Mouse (Mus musculus) CH12.LX (cell line): ENCODE data around the gene Kcnn3. TPM values are rescaled to one million over a fixed set of nuclear protein-coding genes. Genes with fewer than 3 reads are reported as not detected.

Source experiments
- DNase-seq: peaks from one replicate; pipeline ENCODE4 v3.0.0-alpha.2; 2013; ENCODE audit errors: extremely low read depth
- H3K27ac ChIP-seq: 2 replicates; pipeline ENCODE4 v1.5.1; 2012; ENCODE audit warnings: low read depth, mild to moderate bottlenecking, control low read depth, moderate library complexity; ENCODE audit not compliant: insufficient read depth
- H3K27me3 ChIP-seq: replicated peaks from 2 replicates; pipeline ENCODE3; 2012; ENCODE audit warnings: inconsistent platforms
- H3K36me3 ChIP-seq, 2 experiments: replicated peaks in 1 of 2; 2 replicates each; pipeline versions ENCODE3 to v1.6.1; 2012; ENCODE audit warnings: inconsistent platforms in 1 of 2, low read length in 1 of 2, mild to moderate bottlenecking in 1 of 2, mixed read lengths in 1 of 2, moderate library complexity in 1 of 2; ENCODE audit not compliant: control insufficient read depth in 1 of 2, insufficient read depth in 1 of 2
- H3K4me1 ChIP-seq, 2 experiments: 2 replicates each; pipeline ENCODE4 v1.6.1; 2012; ENCODE audit warnings: inconsistent platforms in 1 of 2, moderate library complexity in 1 of 2; ENCODE audit not compliant: insufficient read depth in 2 of 2, control insufficient read depth in 1 of 2
- H3K4me2 ChIP-seq: 2 replicates; pipeline ENCODE4 v1.6.1; 2012; ENCODE audit warnings: low read depth, mild to moderate bottlenecking, control low read depth; ENCODE audit not compliant: poor library complexity, insufficient read depth, severe bottlenecking
- H3K4me3 ChIP-seq, 3 experiments: fragments of 150-350 bp in 1 of 3; sonication (generic) in 1 of 3; replicated peaks in 1 of 3; 2 replicates each; pipeline versions ENCODE3 to v1.5.1; 2011 to 2012; ENCODE audit warnings: low read depth in 2 of 3, low read length in 2 of 3, mild to moderate bottlenecking in 2 of 3, moderate library complexity in 2 of 3, control low read depth in 1 of 3, improper control_type of control experiment in 1 of 3, inconsistent platforms in 1 of 3, mixed read lengths in 1 of 3; ENCODE audit not compliant: poor library complexity in 1 of 3
- H3K79me2 ChIP-seq: replicated peaks from 2 replicates; pipeline ENCODE4 v1.6.1; 2012; ENCODE audit warnings: mild to moderate bottlenecking, moderate library complexity; ENCODE audit not compliant: control insufficient read depth, poor library complexity, insufficient read depth, severe bottlenecking; ENCODE audit errors: extremely low read depth
- H3K9ac ChIP-seq: 2 replicates; pipeline ENCODE4 v1.6.1; 2012; ENCODE audit warnings: low read depth, mild to moderate bottlenecking, control low read depth, moderate library complexity; ENCODE audit not compliant: insufficient read depth
- H3K9me3 ChIP-seq: replicated peaks from 2 replicates; pipeline ENCODE3; 2012; ENCODE audit warnings: low read length, inconsistent platforms, mixed read lengths
- CTCF ChIP-seq, 2 experiments: IDR thresholded peaks in 1 of 2; conservative IDR thresholded peaks in 1 of 2; 2 replicates each; pipeline ENCODE4 v1.5.1; 2011 to 2012; ENCODE audit warnings: low read depth in 2 of 2, low read length in 2 of 2, improper control_type of control experiment in 1 of 2, inconsistent platforms in 1 of 2, mild to moderate bottlenecking in 1 of 2, moderate library complexity in 1 of 2
- EP300 ChIP-seq: IDR thresholded peaks from 2 replicates; pipeline ENCODE4 v1.6.1; 2011; ENCODE audit warnings: low read length, improper control_type of control experiment
- ETS1 ChIP-seq: conservative IDR thresholded peaks from 2 replicates; pipeline ENCODE4 v1.6.1; 2012; ENCODE audit warnings: low read depth, mild to moderate bottlenecking, inconsistent platforms, low read length, improper control_type of control experiment, moderate library complexity
- IRF4 ChIP-seq: IDR thresholded peaks from 2 replicates; pipeline ENCODE4 v1.6.1; 2014; ENCODE audit warnings: low read depth, mild to moderate bottlenecking, inconsistent platforms, low read length, improper control_type of control experiment
- JUN ChIP-seq: IDR thresholded peaks from 2 replicates; pipeline ENCODE4 v1.6.1; 2011; ENCODE audit warnings: low read depth, mild to moderate bottlenecking, low read length, improper control_type of control experiment, moderate library complexity; ENCODE audit not compliant: insufficient read depth
- MAFK ChIP-seq: IDR thresholded peaks from 2 replicates; pipeline ENCODE4 v1.6.1; 2011; ENCODE audit warnings: low read length, improper control_type of control experiment; ENCODE audit not compliant: insufficient replicate concordance
- MEF2A ChIP-seq: IDR thresholded peaks from 2 replicates; pipeline ENCODE4 v1.6.1; 2014; ENCODE audit warnings: low read depth, mild to moderate bottlenecking, inconsistent platforms, low read length, improper control_type of control experiment, borderline replicate concordance
- MYC ChIP-seq: IDR thresholded peaks from 2 replicates; pipeline ENCODE4 v1.6.1; 2011; ENCODE audit warnings: low read depth, mild to moderate bottlenecking, improper control_type of control experiment, low read length
- NELFE ChIP-seq: IDR thresholded peaks from 2 replicates; pipeline ENCODE4 v1.6.1; 2011; ENCODE audit warnings: low read depth, low read length, improper control_type of control experiment
- PAX5 ChIP-seq: IDR thresholded peaks from 2 replicates; pipeline ENCODE4 v1.6.1; 2012; ENCODE audit warnings: low read length, inconsistent platforms, mixed read lengths
- POLR2A ChIP-seq: IDR thresholded peaks from 2 replicates; pipeline ENCODE4 v1.6.1; 2011; ENCODE audit warnings: low read depth, mild to moderate bottlenecking, improper control_type of control experiment, low read length
- POLR2AphosphoS2 ChIP-seq: IDR thresholded peaks from 2 replicates; pipeline ENCODE4 v1.6.1; 2011; ENCODE audit warnings: low read depth, low read length, improper control_type of control experiment
- RAD21 ChIP-seq: IDR thresholded peaks from 2 replicates; pipeline ENCODE4 v1.6.1; 2011; ENCODE audit warnings: low read depth, mild to moderate bottlenecking, low read length, improper control_type of control experiment, moderate library complexity
- RCOR1 ChIP-seq: conservative IDR thresholded peaks from 2 replicates; pipeline ENCODE4 v1.6.1; 2012; ENCODE audit warnings: low read depth, mild to moderate bottlenecking, inconsistent platforms, low read length, improper control_type of control experiment
- SMC3 ChIP-seq: IDR thresholded peaks from 2 replicates; pipeline ENCODE4 v1.6.1; 2011; ENCODE audit warnings: low read depth, low read length, improper control_type of control experiment
- TBP ChIP-seq: conservative IDR thresholded peaks from 2 replicates; pipeline ENCODE4 v1.6.1; 2011; ENCODE audit warnings: low read depth, low read length, improper control_type of control experiment
- TCF12 ChIP-seq: IDR thresholded peaks from 2 replicates; pipeline ENCODE4 v1.6.1; 2014; ENCODE audit warnings: low read depth, mild to moderate bottlenecking, inconsistent platforms, low read length, improper control_type of control experiment
- USF1 ChIP-seq: IDR thresholded peaks from 2 replicates; pipeline ENCODE4 v1.6.1; 2014; ENCODE audit warnings: low read depth, mild to moderate bottlenecking, inconsistent platforms, low read length, improper control_type of control experiment
- USF2 ChIP-seq: conservative IDR thresholded peaks from 2 replicates; pipeline ENCODE4 v1.6.1; 2011; ENCODE audit warnings: low read depth, low read length, improper control_type of control experiment
- ZC3H11A ChIP-seq: IDR thresholded peaks from 2 replicates; pipeline ENCODE4 v1.6.1; 2012; ENCODE audit warnings: low read depth, mild to moderate bottlenecking, inconsistent platforms, low read length, improper control_type of control experiment
- ZKSCAN1 ChIP-seq: IDR thresholded peaks from 2 replicates; pipeline ENCODE4 v1.6.1; 2012; ENCODE audit warnings: low read depth, inconsistent platforms, low read length, improper control_type of control experiment, borderline replicate concordance
- ZMIZ1 ChIP-seq: IDR thresholded peaks from 2 replicates; pipeline ENCODE4 v1.6.1; 2012; ENCODE audit warnings: low read depth, mild to moderate bottlenecking, inconsistent platforms, low read length, improper control_type of control experiment
- ZNF384 ChIP-seq: IDR thresholded peaks from 2 replicates; pipeline ENCODE4 v1.6.1; 2012; ENCODE audit warnings: low read depth, low read length, improper control_type of control experiment, inconsistent platforms
- dilution Hi-C: fragments of 300-500 bp; cut with MboI; formaldehyde crosslinking; loops from 2 replicates; pipeline ENCODE4 v1.14.3; 2020; ENCODE audit warnings: low sequenced_read_pairs; ENCODE audit not compliant: extremely low pct_unique_long_range_greater_than_20kb, extremely low pct_ligation_motif_present
- in situ Hi-C: fragments of 300-500 bp; cut with MboI; formaldehyde crosslinking; loops from 3 replicates; pipeline ENCODE4 v1.14.3; 2019; ENCODE audit warnings: low sequenced_read_pairs, low pct_ligation_motif_present, low pct_unique_long_range_greater_than_20kb, mixed read lengths
- polyA plus RNA-seq: library from polyadenylated mRNA; unstranded; fragments of >175 nt; gene quantifications from 2 replicates; pipeline ENCODE4 v1.2.1, GENCODE M21; 2012; ENCODE audit warnings: low read depth; ENCODE audit not compliant: insufficient read length
- total RNA-seq, 2 experiments: library from RNA; depleted of rRNA; stranded (reverse); fragments of 300-350 nt in 1 of 2; fragments of >200 nt in 1 of 2; gene quantifications; 2 replicates each; pipeline ENCODE4 v1.2.3; 2012 to 2014

Kcnn3 gene
- total and polyA plus RNA-seq, 3 experiments: 0.06 TPM; not detected in 2

GRCm38 (mm10) chr3:89626556-89626955 lies 106.6 kb downstream of the Kcnn3 start:
- no peak overlapping the region for H3K4me3 ChIP-seq
- peaks cover 4 to 55% of the 10 kb centered on the region in 2 experiments; a peak in 2 of 4 replicates for H3K4me1 ChIP-seq
- dilution Hi-C loops: no loop called here
- peaks cover 2% of the 10 kb centered on the region for H3K27me3 ChIP-seq
- no peaks in the 10 kb centered on the region for H3K9me3 ChIP-seq
- no peak overlapping the region for H3K27ac ChIP-seq
- no peaks in the 10 kb centered on the region for H3K36me3 ChIP-seq
- in situ Hi-C loops: no loop called here
- no peak for DNase-seq
- no peak overlapping the region for H3K4me2 ChIP-seq
- no peaks in the 10 kb centered on the region for H3K79me2 ChIP-seq
- TF ChIP-seq MEF2A (no peak), USF2 (no peak), IRF4 (no peak), ZNF384 (no peak), RCOR1 (no peak), NELFE (no peak), POLR2A (no peak), EP300 (no peak), ZMIZ1 (no peak), TCF12 (no peak), TBP (no peak), ZC3H11A (no peak), CTCF (conservative IDR thresholded peaks at IDR 0.05 in 1 of 2, IDR thresholded peaks at IDR 0.05 in 1 of 2; ENCODE audit: low read depth in 2 of 2, low read length in 2 of 2) (no peak), PAX5 (no peak), MYC (no peak), POLR2AphosphoS2 (no peak), RAD21 (no peak), ZKSCAN1 (no peak), SMC3 (no peak)
- TF ChIP-seq, all 38 proteins: peak for 0
- H3K9ac ChIP-seq: no peak overlapping the region

- Histone ChIP-seq H3K9ac (no peak overlapping the region), H3K27me3 (peaks cover 8% of the 10 kb centered on the region), H3K9me3 (no peaks in the 10 kb centered on the region), H3K4me3 (no peak overlapping the region), H3K79me2 (no peaks in the 10 kb centered on the region), H3K36me3 (no peaks in the 10 kb centered on the region), H3K27ac (no peak overlapping the region), H3K4me2 (no peak overlapping the region), H3K4me1 (peaks cover 0 to 39% of the 10 kb centered on the region in 2 experiments; a peak in 2 of 4 replicates)
- TF ChIP-seq USF1: no peak
- no peak for TF ChIP-seq EP300
- TF ChIP-seq MAFK: no peak
- TF ChIP-seq ETS1: no peak
- TF ChIP-seq TBP: no peak
- TF ChIP-seq JUN: no peak
- TF ChIP-seq RAD21: no peak
- no peak for DNase-seq
- dilution Hi-C loops (no loop called here), in situ Hi-C loops (no loop called here)
These were observed 109.8 kb downstream of the Kcnn3 start for GRCm38 (mm10) chr3:89629811-89630210.
